Mouse (Mus musculus): ENCODE measurements around the gene Avpr1b. TPM values are rescaled to one million over a fixed set of nuclear protein-coding genes. Genes with fewer than 3 reads are reported as not detected.

Gene Avpr1b
- polyA plus RNA-seq, 1 experiment from 2014 or later, result not detected

DNA sequence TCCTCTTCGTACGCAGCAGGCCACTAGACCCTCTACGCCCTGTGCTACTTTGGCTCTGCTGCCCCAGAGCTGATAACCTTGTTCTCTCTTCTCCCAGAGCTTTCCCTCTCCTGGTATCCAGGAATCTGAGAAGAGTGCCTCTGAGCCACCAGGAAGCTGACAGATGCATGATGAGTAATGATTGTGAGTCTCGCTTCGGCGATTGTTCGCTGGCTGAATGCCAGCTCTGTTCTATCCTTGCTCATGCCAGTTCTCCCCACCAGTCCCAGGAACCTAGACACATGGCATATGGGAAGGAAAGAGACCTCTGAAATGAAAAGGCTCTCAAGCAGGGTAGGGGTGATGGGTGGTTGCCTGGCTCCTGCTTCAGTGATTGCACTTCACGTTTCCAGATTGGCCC lies 12.2 kb upstream of the Avpr1b start:
- 93% methylated on average over 8 of the region's 8 CpGs for WGBS
- Histone ChIP-seq H3K36me3 (replicated peaks) (no peaks in the 10 kb centered on the region), H3K4me1 (peaks cover 6% of the 10 kb centered on the region), H3K27ac (no peak overlapping the region), H3K27me3 (ENCODE audit: poor library complexity, severe bottlenecking) (no peaks in the 10 kb centered on the region), H3K9me3 (no peaks in the 10 kb centered on the region), H3K4me3 (no peak overlapping the region)
- no peak for DNase-seq (ENCODE audit: extremely low spot score, low spot score)

DNA sequence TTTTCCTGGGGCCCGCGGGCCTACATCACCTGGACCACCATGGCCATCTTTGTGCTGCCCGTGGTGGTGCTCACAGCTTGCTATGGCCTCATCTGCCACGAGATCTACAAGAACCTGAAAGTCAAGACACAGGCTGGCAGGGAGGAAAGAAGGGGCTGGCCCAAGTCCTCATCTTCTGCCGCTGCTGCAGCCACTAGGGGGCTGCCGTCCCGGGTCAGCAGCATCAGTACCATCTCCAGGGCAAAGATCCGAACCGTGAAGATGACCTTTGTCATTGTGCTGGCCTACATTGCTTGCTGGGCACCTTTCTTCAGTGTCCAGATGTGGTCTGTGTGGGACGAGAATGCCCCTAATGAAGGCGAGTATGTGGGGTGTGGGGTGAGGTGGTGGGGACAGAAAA lies 1.3 kb downstream of the Avpr1b start:
- H3K36me3 ChIP-seq (replicated peaks), result no peaks in the 10 kb centered on the region
- WGBS, result 37% methylated on average over 11 of the region's 11 CpGs
- H3K4me3 ChIP-seq, result no peak overlapping the region
- peaks cover 17% of the 10 kb centered on the region for H3K27me3 ChIP-seq (ENCODE audit: poor library complexity, severe bottlenecking)
- no peak overlapping the region for H3K27ac ChIP-seq
- no peak for DNase-seq (ENCODE audit: extremely low spot score, low spot score)
- H3K4me1 ChIP-seq, result 0 out of 2 replicates have a peak, but pooled peaks cover 2% of the 10 kb centered on the region
- no peaks in the 10 kb centered on the region for H3K9me3 ChIP-seq

DNA sequence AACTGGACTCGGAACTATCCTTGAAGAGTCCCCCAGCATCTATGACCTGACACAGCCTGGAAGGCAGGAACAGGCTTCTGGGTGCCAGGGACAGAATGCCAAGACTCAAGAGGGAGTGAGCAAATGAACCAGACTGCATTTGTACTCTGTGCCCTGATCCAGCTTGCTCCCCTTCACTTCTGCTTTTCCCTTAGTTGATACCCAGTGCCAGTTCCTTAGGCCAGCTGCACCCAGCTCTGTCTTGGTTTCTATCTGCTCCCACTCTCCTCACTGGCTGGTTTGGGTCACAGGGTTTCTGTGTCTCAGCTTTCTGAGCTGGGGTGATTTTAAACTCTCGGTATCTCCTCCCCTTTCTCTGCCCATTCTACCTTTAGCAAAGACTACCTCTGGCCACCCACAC lies 7.7 kb downstream of the Avpr1b start:
- no peak overlapping the region for H3K27ac ChIP-seq
- no peaks in the 10 kb centered on the region for H3K27me3 ChIP-seq (ENCODE audit: poor library complexity, severe bottlenecking)
- no peaks in the 10 kb centered on the region for H3K4me1 ChIP-seq
- H3K4me3 ChIP-seq, result no peak overlapping the region
- DNase-seq (ENCODE audit: extremely low spot score, low spot score), result no peak
- H3K9me3 ChIP-seq, result no peaks in the 10 kb centered on the region
- H3K36me3 ChIP-seq (replicated peaks), result no peaks in the 10 kb centered on the region
- WGBS, result 86% methylated on average over 2 of the region's 2 CpGs

DNA sequence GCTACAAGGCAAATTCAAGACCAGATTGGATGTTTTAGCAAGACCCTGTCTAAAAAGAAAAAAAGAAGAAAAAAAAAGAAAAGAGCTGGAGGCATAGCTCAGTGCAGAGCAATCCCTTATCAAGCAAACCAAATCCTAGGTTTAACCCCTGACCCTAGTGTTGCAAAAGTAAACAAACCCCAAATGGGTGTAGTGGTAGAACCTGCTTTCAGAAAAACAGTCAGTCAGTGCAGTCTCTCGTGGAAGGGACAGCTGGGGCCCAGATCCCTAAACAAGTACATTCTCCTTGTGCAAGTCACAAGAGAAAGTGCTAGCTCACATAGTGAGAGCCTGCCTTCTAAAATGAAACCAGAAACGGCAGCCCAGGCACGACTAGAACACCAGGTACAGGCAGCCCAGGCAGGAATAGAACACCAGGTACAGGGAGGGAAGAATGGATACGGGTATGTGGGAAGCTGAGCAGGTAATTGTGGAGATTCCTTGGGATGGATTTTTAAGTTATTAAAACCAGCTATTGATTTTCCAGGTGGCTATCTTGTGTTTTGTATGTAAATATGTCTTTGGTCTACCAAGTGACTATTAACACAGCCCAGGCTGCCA lies 13.6 kb downstream of the Avpr1b start:
- no peaks in the 10 kb centered on the region for H3K9me3 ChIP-seq
- 55% methylated on average over 4 of the region's 4 CpGs for WGBS
- H3K4me1 ChIP-seq, result no peaks in the 10 kb centered on the region
- no peak overlapping the region for H3K27ac ChIP-seq
- DNase-seq (ENCODE audit: extremely low spot score, low spot score), result no peak
- H3K4me3 ChIP-seq, result no peak overlapping the region
- H3K27me3 ChIP-seq (ENCODE audit: poor library complexity, severe bottlenecking), result no peaks in the 10 kb centered on the region
- no peaks in the 10 kb centered on the region for H3K36me3 ChIP-seq (replicated peaks)

DNA sequence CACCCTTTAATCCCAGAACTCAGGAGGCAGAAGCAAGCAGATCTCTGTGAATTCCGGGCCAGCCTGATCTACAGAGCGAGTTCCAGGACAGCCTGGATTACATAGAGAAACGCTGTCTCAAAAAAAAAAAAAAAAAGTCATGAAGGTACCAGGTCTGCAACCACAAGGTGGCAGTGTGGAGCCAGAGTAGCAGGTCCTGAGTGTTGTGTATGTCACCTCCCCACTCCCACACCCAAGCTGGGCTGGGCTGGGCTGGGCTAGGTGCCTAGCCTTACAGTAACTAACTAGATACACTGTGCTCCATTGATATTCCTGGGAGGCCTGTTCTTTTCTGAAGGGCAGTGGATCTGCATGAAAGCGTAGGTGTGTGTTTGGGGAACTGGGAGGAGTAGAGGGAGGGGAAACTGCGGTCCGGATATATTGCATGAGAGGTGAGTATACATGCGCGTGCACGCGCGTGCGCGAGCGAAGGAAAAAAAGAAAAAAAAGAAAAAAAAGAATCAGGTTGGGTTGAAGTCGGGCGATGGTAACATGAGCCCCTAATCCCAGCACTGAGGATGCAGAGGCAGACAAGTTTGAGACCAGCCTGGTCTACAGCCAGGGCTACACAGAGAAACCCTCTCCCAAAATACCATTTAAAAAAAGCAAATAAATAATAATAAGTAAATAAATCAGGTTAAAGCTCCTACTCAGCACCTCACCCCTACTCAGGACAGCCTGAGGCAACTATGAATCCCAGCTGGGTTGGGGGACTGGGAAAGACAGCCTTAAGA lies 14.5 kb downstream of the Avpr1b start:
- H3K4me3 ChIP-seq, result no peak overlapping the region
- no peaks in the 10 kb centered on the region for H3K4me1 ChIP-seq
- whole genome bisulfite sequencing, result 82% methylated on average over 16 of the region's 16 CpGs
- no peak overlapping the region for H3K27ac ChIP-seq
- DNase-seq (ENCODE audit: extremely low spot score, low spot score), result peak; percentile 49
- H3K9me3 ChIP-seq, result no peaks in the 10 kb centered on the region
- no peaks in the 10 kb centered on the region for H3K36me3 ChIP-seq (replicated peaks)
- no peaks in the 10 kb centered on the region for H3K27me3 ChIP-seq (ENCODE audit: poor library complexity, severe bottlenecking)

DNA sequence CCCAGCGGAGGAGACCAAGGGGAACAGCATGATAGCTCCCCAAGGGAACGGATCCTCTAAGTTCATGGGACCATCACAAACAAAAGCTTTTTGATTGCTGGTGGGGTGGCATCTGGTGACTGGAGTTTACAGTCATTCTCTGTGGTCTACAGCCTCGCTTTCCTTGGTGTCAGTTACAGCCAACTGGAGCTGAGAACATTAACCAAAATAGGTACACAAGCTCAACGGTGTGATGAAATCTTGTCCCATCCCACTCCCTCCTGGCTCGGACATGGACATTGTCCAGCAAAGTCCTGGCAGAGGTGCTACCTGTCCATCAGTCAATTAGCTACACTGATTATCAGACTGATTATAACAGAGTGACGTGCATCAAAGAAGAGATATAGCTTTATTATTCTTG lies 15.6 kb downstream of the Avpr1b start:
- H3K4me1 ChIP-seq, result no peaks in the 10 kb centered on the region
- 92% methylated on average over 6 of the region's 6 CpGs for WGBS
- no peak overlapping the region for H3K4me3 ChIP-seq
- peaks cover 4% of the 10 kb centered on the region; the same call in 1 of the 2 replicates for H3K9me3 ChIP-seq
- no peak overlapping the region for H3K27ac ChIP-seq
- H3K36me3 ChIP-seq (replicated peaks), result no peaks in the 10 kb centered on the region
- no peaks in the 10 kb centered on the region for H3K27me3 ChIP-seq (ENCODE audit: poor library complexity, severe bottlenecking)
- DNase-seq (ENCODE audit: extremely low spot score, low spot score), result no peak

DNA sequence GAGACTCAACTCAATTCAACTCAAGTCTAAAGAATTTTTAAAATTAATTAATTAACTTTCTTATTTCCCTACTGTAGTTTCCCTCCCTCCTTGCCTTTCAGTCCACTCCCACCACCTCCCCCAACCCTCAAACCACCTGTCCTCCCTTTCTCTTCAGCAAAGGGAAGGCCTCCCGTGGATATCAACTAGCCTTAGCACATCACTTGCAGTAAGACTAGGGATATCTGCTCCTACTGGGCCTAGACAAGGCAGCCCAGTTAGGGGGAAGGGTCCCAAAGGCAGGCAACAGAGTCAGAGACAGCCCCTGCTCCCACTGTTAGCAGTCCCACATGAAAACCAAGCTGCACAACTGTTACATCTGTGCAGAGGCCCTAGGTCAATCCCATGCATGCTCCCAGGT lies 17.1 kb downstream of the Avpr1b start:
- H3K27ac ChIP-seq, result no peak overlapping the region
- WGBS, result 83% methylated on average over 1 of the region's 1 CpGs
- H3K4me1 ChIP-seq, result no peaks in the 10 kb centered on the region

DNA sequence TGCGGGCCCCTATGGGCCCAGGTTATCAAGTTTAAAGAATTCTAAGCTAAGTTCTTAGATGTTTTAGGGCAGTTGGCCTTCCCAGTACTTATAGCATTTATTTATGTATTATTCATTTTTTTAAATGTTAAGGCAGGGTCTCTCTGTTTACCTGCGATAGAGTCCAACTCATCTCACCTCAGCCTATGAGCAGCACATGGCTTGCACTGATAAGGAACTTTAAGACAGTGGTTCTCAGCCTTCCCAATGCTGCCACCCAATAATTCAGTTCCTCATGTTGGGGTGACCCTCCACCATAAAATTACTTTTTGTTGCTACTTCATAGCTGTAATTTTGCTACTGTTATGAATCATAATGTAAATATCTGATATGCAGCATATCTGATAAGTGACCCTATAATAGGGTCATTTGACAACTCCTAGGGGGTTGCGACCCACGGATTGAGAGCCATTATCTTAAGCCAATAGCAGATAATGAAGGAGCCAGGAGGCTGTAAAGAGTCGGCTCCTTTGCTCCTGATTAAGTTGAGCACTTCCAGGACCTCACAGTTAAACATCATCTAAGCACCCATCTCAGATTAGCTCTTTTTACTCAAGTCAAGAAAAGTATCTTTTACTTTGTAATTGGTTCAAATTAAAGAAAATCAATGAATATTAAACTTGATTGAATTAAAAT lies 17.6 kb downstream of the Avpr1b start:
- no peaks in the 10 kb centered on the region for H3K27me3 ChIP-seq (ENCODE audit: poor library complexity, severe bottlenecking)
- no peak overlapping the region for H3K4me3 ChIP-seq
- no peaks in the 10 kb centered on the region for H3K4me1 ChIP-seq
- no peak for DNase-seq (ENCODE audit: extremely low spot score, low spot score)
- WGBS, result 84% methylated on average over 5 of the region's 5 CpGs
- H3K36me3 ChIP-seq (replicated peaks), result no peaks in the 10 kb centered on the region
- H3K27ac ChIP-seq, result no peak overlapping the region
- H3K9me3 ChIP-seq, result peaks cover 7% of the 10 kb centered on the region; the same call in 1 of the 2 replicates

More for the DNA sequence above, 17.1 kb downstream of the Avpr1b start:
- H3K4me3 ChIP-seq, result no peak overlapping the region
- no peaks in the 10 kb centered on the region for H3K27me3 ChIP-seq (ENCODE audit: poor library complexity, severe bottlenecking)
- no peak for DNase-seq (ENCODE audit: extremely low spot score, low spot score)
- peaks cover 7% of the 10 kb centered on the region; the same call in 1 of the 2 replicates for H3K9me3 ChIP-seq
- no peaks in the 10 kb centered on the region for H3K36me3 ChIP-seq (replicated peaks)

DNA sequence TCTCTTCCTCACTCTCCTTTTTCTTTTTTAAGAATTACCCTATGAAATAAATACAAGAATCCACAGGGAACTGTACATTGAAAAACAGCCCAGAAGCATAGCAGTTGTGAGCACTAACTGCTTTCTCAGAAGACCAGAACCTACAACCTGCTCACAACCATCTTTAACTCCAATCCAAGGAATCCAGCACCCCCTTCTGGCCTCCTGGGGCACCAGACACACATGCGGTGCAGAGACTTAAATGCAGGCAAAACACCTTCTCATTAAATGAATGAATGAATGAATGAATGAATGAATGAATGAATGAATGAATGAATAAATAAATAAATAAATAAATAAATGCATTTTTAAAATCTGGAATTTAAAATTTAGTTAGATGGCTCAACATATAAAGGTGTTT lies 19.5 kb downstream of the Avpr1b start:
- H3K4me1 ChIP-seq, result no peaks in the 10 kb centered on the region

DNA sequence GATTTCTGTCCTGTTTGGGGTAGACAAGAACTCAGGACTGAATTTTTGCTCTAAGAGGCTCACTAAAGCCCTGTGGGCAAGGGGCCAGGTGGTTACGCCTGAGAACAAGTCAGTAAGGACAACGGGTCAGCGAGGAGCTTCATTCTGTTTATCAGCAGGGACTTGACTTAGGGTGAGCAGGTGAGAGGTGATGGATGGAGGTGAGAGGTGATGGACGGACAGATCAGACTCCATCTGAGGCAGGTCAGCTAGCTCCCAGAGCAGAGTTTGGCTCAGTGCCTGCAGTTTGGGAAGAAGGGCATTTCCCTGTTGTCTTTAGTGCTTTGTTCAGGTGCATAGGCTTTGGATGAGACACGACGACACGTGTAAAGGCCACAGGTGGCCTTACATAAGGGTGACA lies 20.3 kb downstream of the Avpr1b start:
- Histone ChIP-seq H3K4me1 (no peaks in the 10 kb centered on the region), H3K27me3 (ENCODE audit: poor library complexity, severe bottlenecking) (no peaks in the 10 kb centered on the region), H3K27ac (no peak overlapping the region), H3K4me3 (no peak overlapping the region), H3K36me3 (replicated peaks) (no peaks in the 10 kb centered on the region), H3K9me3 (peaks cover 7% of the 10 kb centered on the region; the same call in 1 of the 2 replicates)
- no peak for DNase-seq (ENCODE audit: extremely low spot score, low spot score)
- WGBS, result 91% methylated on average over 7 of the region's 7 CpGs

More for the DNA sequence above, 19.5 kb downstream of the Avpr1b start:
- H3K4me3 ChIP-seq, result no peak overlapping the region
- H3K36me3 ChIP-seq (replicated peaks), result no peaks in the 10 kb centered on the region
- DNase-seq (ENCODE audit: extremely low spot score, low spot score), result no peak
- no peak overlapping the region for H3K27ac ChIP-seq
- 84% methylated on average over 1 of the region's 1 CpGs for WGBS
- peaks cover 7% of the 10 kb centered on the region; the same call in 1 of the 2 replicates for H3K9me3 ChIP-seq
- H3K27me3 ChIP-seq (ENCODE audit: poor library complexity, severe bottlenecking), result no peaks in the 10 kb centered on the region

DNA sequence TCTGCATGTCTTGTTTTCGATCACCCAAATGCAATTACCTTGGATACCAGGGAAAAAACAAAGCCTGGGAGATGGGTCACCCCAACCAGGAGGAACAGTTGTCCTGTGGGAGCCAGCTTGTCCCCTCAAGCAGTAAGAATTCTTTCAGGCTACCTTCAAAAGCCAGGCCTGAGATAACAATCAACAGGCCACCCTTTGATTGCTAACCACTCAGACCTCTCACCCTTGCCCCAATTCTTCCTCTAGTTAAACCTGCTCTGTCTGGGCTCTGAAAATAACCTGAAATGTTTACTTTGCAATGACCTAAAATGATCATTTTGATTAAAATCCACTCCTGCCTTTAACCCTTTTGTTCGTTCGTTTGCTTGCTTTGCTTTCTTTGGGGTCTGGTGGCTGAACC lies 24.6 kb downstream of the Avpr1b start:
- Histone ChIP-seq H3K27me3 (ENCODE audit: poor library complexity, severe bottlenecking) (no peaks in the 10 kb centered on the region), H3K4me3 (no peak overlapping the region), H3K36me3 (replicated peaks) (no peaks in the 10 kb centered on the region), H3K4me1 (no peaks in the 10 kb centered on the region), H3K27ac (no peak overlapping the region), H3K9me3 (peaks cover 7% of the 10 kb centered on the region; the same call in 1 of the 2 replicates)
- WGBS, result 90% methylated on average over 3 of the region's 3 CpGs
- no peak for DNase-seq (ENCODE audit: extremely low spot score, low spot score)

DNA sequence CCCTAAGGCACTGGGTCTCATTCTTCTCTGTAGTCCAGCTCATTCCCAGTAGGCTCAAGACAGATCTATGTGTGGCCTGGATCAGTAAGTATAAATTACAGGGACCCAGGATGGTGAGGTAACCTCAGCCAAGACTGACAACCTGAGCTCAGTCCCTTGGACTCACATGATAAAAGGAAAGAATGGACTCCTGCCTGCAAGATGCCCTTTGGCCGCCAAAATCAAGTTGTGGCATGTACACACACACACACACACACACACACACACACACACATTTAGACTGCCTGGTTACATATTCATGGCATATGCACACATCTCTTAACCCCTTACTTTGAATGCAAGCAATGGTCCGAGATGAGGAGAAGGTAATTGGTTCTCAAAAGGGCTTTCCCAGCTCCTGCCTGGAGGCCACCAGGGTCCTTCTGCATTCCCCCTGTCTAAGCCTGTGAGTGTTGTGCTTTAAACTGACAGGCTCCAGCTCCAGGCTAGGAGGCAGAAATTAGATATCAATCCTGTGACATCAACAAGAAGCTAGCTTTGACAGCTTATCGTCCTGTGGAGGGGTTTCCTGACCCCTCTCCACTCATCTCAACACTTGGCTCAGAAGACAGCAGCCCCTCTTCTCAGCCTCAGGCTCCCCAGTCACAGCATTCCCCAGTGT lies 25.3 kb downstream of the Avpr1b start:
- Histone ChIP-seq H3K27ac (no peak overlapping the region), H3K4me1 (no peaks in the 10 kb centered on the region), H3K4me3 (no peak overlapping the region), H3K27me3 (ENCODE audit: poor library complexity, severe bottlenecking) (no peaks in the 10 kb centered on the region), H3K36me3 (replicated peaks) (no peaks in the 10 kb centered on the region), H3K9me3 (peaks cover 6% of the 10 kb centered on the region; the same call in 1 of the 2 replicates)
- no peak for DNase-seq (ENCODE audit: extremely low spot score, low spot score)
- WGBS, result 76% methylated on average over 3 of the region's 3 CpGs
